Mouse (Mus musculus): Measurements from ENCODE around the gene Pnpla5. TPM values are rescaled to one million over a fixed set of nuclear protein-coding genes. Genes with fewer than 3 reads are reported as not detected.

The Pnpla5 gene
- polyA plus RNA-seq, 1 experiment: not detected

DNA sequence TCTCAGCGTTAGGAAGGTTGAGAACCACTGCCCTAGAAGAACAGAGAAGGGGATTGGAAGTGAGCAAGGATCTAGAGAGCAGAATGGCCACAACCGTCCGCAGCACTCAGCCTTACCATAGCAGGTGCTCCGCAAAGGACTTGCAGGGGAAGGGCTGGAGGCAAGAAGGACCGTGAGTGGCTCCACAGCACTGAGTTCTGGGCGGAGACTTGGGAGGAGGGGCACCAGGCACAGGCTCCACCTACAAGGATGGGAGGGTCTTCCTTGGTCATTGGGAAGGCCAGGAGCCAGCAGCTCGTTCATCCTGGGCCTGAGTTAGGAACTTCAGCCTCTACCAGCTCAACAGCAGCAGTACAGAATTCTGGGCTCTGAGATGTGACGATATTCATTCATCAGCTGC is 49.9 kb downstream of the Pnpla5 start:
- no peak overlapping the region for H3K4me3 ChIP-seq (ENCODE audit: insufficient read depth, low read length)
- no peaks in the 10 kb centered on the region for H3K4me1 ChIP-seq (ENCODE audit: control insufficient read depth, insufficient read depth, low read length)
- H3K27ac ChIP-seq (ENCODE audit: insufficient read depth, low read length): no peak overlapping the region
- TF ChIP-seq CTCF (IDR thresholded peaks at IDR 0.05; ENCODE audit: borderline replicate concordance, insufficient read depth, low read length) (no peak), POLR2A (IDR thresholded peaks at IDR 0.05; ENCODE audit: low read depth, low read length) (no peak)

DNA sequence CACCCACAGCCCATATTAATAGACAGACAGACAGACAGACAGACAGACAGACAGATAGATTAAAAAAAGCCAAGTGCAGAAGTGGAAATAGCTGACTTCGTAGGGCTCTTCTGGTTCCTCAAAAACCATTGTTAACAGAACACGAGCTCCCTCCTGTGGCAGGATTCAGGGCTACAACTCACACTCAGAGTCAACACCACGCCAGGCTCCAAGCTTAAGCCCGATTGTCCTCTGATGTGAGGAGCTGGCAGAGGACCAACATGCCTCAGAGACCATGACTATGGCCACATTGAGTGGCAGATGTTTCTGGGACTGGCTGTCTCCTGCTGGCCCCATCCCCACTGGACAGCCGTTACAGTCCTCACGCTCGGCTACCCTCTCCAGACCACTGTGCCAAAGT is 50.7 kb downstream of the Pnpla5 start:
- TF ChIP-seq POLR2A (IDR thresholded peaks at IDR 0.05; ENCODE audit: low read depth, low read length) (no peak), CTCF (IDR thresholded peaks at IDR 0.05; ENCODE audit: borderline replicate concordance, insufficient read depth, low read length) (peak; percentile 47; the same call in 1 of the 2 replicates)
- no peaks in the 10 kb centered on the region for H3K4me1 ChIP-seq (ENCODE audit: control insufficient read depth, insufficient read depth, low read length)
- no peak overlapping the region for H3K27ac ChIP-seq (ENCODE audit: insufficient read depth, low read length)
- H3K4me3 ChIP-seq (ENCODE audit: insufficient read depth, low read length): no peak overlapping the region

DNA sequence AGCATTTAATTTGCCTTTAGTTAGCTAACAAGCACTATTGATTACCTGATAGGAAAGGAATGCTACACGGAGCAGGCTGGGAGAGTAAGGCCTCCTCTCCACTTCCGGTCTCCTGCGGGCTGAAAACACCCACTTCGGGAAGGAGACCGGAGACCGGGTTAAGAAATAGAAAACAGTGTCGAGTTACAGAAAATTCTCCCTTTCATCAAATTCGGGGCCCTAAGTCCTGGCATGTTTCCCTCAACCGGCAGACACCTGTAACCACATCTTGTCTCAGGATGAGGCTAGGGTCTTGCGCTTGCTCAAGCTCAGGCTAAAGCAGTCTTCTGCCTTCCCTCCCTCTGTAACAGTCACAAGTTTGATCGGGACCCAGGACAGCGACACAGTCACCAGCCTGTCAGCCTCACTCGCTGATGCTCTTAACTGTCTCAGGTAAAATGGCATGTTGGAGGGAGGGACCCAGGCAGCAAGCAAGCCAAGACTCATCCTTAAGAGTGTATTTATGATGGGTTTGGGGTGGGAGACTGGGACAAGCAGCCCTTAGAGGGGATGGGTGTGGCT is 52.8 kb downstream of the Pnpla5 start:
- Histone ChIP-seq H3K4me1 (ENCODE audit: control insufficient read depth, insufficient read depth, low read length) (no peaks in the 10 kb centered on the region), H3K4me3 (ENCODE audit: insufficient read depth, low read length) (no peak overlapping the region), H3K27ac (ENCODE audit: insufficient read depth, low read length) (no peak overlapping the region)
- no peak for TF ChIP-seq POLR2A (IDR thresholded peaks at IDR 0.05; ENCODE audit: low read depth, low read length)
- TF ChIP-seq CTCF (IDR thresholded peaks at IDR 0.05; ENCODE audit: borderline replicate concordance, insufficient read depth, low read length): no peak

DNA sequence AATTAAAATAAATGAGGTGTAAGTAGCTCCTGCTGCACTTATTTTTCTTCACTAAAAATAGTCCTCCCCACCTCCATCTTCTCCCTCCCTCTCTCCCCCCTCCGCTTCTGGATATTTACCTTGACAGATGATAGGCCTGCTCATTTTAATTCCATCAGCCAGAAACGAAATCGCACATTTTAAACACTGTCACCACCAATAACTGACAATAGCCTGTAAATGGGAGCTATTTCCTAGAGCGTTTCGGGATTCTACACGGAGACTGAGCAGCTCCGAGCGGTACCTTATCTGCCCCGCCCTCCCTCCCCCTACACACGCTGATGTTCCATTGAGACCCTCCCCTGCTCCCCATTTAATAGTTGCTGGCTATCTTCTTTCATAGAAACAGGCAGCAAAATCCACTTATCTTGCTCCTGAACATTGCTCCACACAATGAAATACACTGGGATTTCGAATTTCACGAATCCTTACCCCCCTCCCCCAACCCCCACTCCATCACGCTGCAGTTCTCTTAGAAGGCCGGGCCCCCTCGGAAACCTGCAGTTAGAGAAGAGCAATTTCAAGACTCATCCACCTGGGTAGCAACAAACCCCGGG is 53.4 kb downstream of the Pnpla5 start:
- Histone ChIP-seq H3K4me3 (ENCODE audit: insufficient read depth, low read length) (no peak overlapping the region), H3K4me1 (ENCODE audit: control insufficient read depth, insufficient read depth, low read length) (no peaks in the 10 kb centered on the region), H3K27ac (ENCODE audit: insufficient read depth, low read length) (no peak overlapping the region)
- TF ChIP-seq POLR2A (IDR thresholded peaks at IDR 0.05; ENCODE audit: low read depth, low read length) (no peak), CTCF (IDR thresholded peaks at IDR 0.05; ENCODE audit: borderline replicate concordance, insufficient read depth, low read length) (no peak)

DNA sequence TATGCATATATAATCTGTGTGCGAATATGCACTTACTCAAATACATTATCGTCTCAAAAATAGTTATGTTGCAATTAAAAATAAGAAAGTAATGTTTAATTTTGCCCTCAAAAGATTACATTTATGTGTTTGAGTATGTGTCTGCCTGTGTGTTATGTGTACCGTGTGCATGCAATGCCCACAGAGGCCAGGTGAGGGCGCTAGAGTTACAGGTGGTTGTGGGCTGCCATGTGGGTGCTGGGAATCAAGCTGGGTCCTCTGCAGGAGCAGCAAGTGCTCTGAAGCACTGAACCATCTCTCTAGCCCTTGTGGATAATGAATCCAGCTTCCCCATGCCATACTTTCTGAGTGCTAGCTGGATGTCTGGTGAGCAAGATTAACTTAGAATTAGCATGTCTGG is 57.3 kb downstream of the Pnpla5 start:
- no peak overlapping the region for H3K4me3 ChIP-seq (ENCODE audit: insufficient read depth, low read length)
- no peaks in the 10 kb centered on the region for H3K4me1 ChIP-seq (ENCODE audit: control insufficient read depth, insufficient read depth, low read length)
- TF ChIP-seq POLR2A (IDR thresholded peaks at IDR 0.05; ENCODE audit: low read depth, low read length) (no peak), CTCF (IDR thresholded peaks at IDR 0.05; ENCODE audit: borderline replicate concordance, insufficient read depth, low read length) (peak; percentile 15; the same call in 1 of the 2 replicates)
- no peak overlapping the region for H3K27ac ChIP-seq (ENCODE audit: insufficient read depth, low read length)

DNA sequence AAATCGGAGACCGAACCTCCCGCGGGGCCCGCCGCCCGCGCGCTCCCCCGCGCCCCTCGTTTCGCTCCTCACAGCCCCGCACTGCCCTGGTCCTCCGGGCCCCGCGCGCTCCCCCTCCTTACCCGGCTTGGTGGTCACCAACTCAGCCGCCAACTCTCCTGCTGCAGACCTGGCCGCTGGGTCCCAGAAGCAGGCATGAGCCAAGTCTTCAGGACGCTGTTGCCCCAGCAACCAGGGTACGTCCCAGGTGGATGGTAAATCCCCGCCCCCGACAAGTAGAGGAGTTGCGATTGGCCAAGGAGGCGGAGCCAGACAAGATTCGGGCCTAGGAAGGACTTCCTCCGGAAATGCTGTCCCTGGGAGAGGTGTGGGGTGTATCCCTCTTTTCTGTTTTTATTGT is 57.8 kb downstream of the Pnpla5 start, which contains the start of gene Efcab6:
TSS of gene Efcab6 (minus strand) at position 240 of the 400 bp plus-strand sequence.
- Histone ChIP-seq H3K27ac (ENCODE audit: insufficient read depth, low read length) (no peak within 1 kb of the TSS), H3K4me3 (ENCODE audit: insufficient read depth, low read length) (no peak within 1 kb of the TSS), H3K4me1 (ENCODE audit: control insufficient read depth, insufficient read depth, low read length) (no peaks in the 10 kb centered on the region)
- TF ChIP-seq CTCF (IDR thresholded peaks at IDR 0.05; ENCODE audit: borderline replicate concordance, insufficient read depth, low read length): no peak
- TF ChIP-seq POLR2A (IDR thresholded peaks at IDR 0.05; ENCODE audit: low read depth, low read length): no peak

Other genes with a start within 250 kb of the Pnpla5 start
- gene Efcab6, start 57.8 kb downstream of the Pnpla5 start, polyA plus RNA-seq (2011; ENCODE audit: insufficient read length, low read depth, missing spikeins): not detected in 2 replicates
- 1.0 and 3.6 TPM in 2 replicates for gene Sult4a1, start 17.4 kb downstream of the Pnpla5 start, polyA plus RNA-seq (2011; ENCODE audit: insufficient read length, low read depth, missing spikeins)
- not detected in 2 replicates for gene Pnpla3, start 44.7 kb upstream of the Pnpla5 start, polyA plus RNA-seq (2011; ENCODE audit: insufficient read length, low read depth, missing spikeins)
- 69.0 and 70.7 TPM in 2 replicates for gene Samm50, start 69.1 kb upstream of the Pnpla5 start, polyA plus RNA-seq (2011; ENCODE audit: insufficient read length, low read depth, missing spikeins)
- gene Parvb, start 108.9 kb upstream of the Pnpla5 start, polyA plus RNA-seq (2011; ENCODE audit: insufficient read length, low read depth, missing spikeins): 4.2 and 12.6 TPM in 2 replicates
- gene Parvg, start 200.9 kb upstream of the Pnpla5 start, polyA plus RNA-seq (2011; ENCODE audit: insufficient read length, low read depth, missing spikeins): 0.39 TPM in 1 of 2 replicates, not detected in the other

Measured in embryonic fibroblast, embryonic 13.5 days (primary cell).